Mouse (Mus musculus) limb, embryonic 14.5 days (tissue): ENCODE data around the gene Camta1. TPM values are rescaled to one million over a fixed set of nuclear protein-coding genes. Genes with fewer than 3 reads are reported as not detected.

ENCODE experiments used
- ATAC-seq: fragments of 200-750 bp; cut with Nextera tagmentation; 2 replicates; pipeline ENCODE4 v1.8.0; 2017; ENCODE audit warnings: low read depth, moderate number of reproducible peaks, moderate TSS enrichment; ENCODE audit not compliant: low FRiP score
- DNase-seq: peaks from one replicate; pipeline ENCODE4 v3.0.0-alpha.2; 2015; ENCODE audit warnings: low spot score
- H3K27ac ChIP-seq: fragments of 300-500 bp; sonication (generic); replicated peaks from 2 replicates; pipeline ENCODE4 v1.5.1; 2014; ENCODE audit warnings: low read depth, mild to moderate bottlenecking, low read length, moderate library complexity, mixed read lengths
- H3K27me3 ChIP-seq: fragments of 300-500 bp; sonication (generic); 2 replicates; pipeline ENCODE4 v1.6.1; 2014; ENCODE audit warnings: low read length, mixed read lengths; ENCODE audit not compliant: control insufficient read depth, insufficient read depth
- H3K36me3 ChIP-seq: fragments of 300-500 bp; sonication (generic); 2 replicates; pipeline ENCODE4 v1.6.1; 2014; ENCODE audit warnings: mild to moderate bottlenecking, low read length, moderate library complexity, mixed read lengths; ENCODE audit not compliant: control insufficient read depth, insufficient read depth
- H3K4me1 ChIP-seq: fragments of 300-500 bp; sonication (generic); 2 replicates; pipeline ENCODE4 v1.6.1; 2014; ENCODE audit warnings: antibody characterized with exemption, low read length, mixed read lengths; ENCODE audit not compliant: control insufficient read depth, insufficient read depth
- H3K4me2 ChIP-seq: fragments of 300-500 bp; sonication (generic); replicated peaks from 2 replicates; pipeline ENCODE4 v1.6.1; 2014; ENCODE audit warnings: low read depth, mild to moderate bottlenecking, low read length, moderate library complexity; ENCODE audit not compliant: severe bottlenecking
- H3K4me3 ChIP-seq: fragments of 300-500 bp; sonication (generic); replicated peaks from 2 replicates; pipeline ENCODE4 v1.5.1; 2014; ENCODE audit warnings: low read length
- H3K9ac ChIP-seq: fragments of 300-500 bp; sonication (generic); 2 replicates; pipeline ENCODE4 v1.6.1; 2014; ENCODE audit warnings: mild to moderate bottlenecking, low read depth, low read length, moderate library complexity; ENCODE audit not compliant: severe bottlenecking
- H3K9me3 ChIP-seq: fragments of 300-500 bp; sonication (generic); 2 replicates; pipeline ENCODE4 v1.6.1; 2016; ENCODE audit warnings: low read length; ENCODE audit not compliant: control insufficient read depth
- POLR2A ChIP-seq: fragments of 200-500 bp; IDR thresholded peaks from 2 replicates; pipeline ENCODE4 v1.8.0; 2012; ENCODE audit warnings: inconsistent platforms, mild to moderate bottlenecking, moderate library complexity, borderline replicate concordance; ENCODE audit not compliant: insufficient read depth, insufficient read length; ENCODE audit errors: extremely low read depth
- WGBS: fragments of 180-500 bp; shearing (Covaris S2); extraction: QIAGEN DNeasy Blood & Tissue Kit; methylation state at CpG from one replicate; pipeline ENCODE4 v1.1.7; 2014; 5-methylcytosine and 5-hydroxymethylcytosine counted together
- polyA plus RNA-seq, 2 experiments: library from polyadenylated mRNA; depleted of rRNA in 1 of 2; stranded (reverse) in 1 of 2; unstranded in 1 of 2; fragments of >200 nt; fragmentation: Nextera tagmentation in 1 of 2; extraction: Ambion mirVana in 1 of 2; gene quantifications; 2 replicates each; pipeline versions ENCODE4 v1.2.1 to v1.2.3; 2012 to 2014

Gene Camta1
- polyA plus RNA-seq, 2 experiments: 28.6 to 78.8 TPM

- no peak for TF ChIP-seq POLR2A
- 44% methylated on average over 16 of the region's 16 CpGs for WGBS
- DNase-seq: no peak
These were observed 205.9 kb downstream of the Camta1 start for GRCm38 (mm10) chr4:151655637-151656385.

GRCm38 (mm10) chr4:151655227-151655626, 206.4 kb downstream of the Camta1 start:
- Histone ChIP-seq H3K4me1 (no peaks in the 10 kb centered on the region; the same call in 1 of the 2 replicates), H3K27ac (no peak overlapping the region), H3K27me3 (no peaks in the 10 kb centered on the region), H3K9ac (no peak overlapping the region), H3K9me3 (no peaks in the 10 kb centered on the region), H3K36me3 (no peaks in the 10 kb centered on the region), H3K4me3 (no peak overlapping the region), H3K4me2 (no peak overlapping the region)
- no peak for DNase-seq
- TF ChIP-seq POLR2A: no peak
- 69% methylated on average over 4 of the region's 4 CpGs for WGBS
- no peak for ATAC-seq

More at GRCm38 (mm10) chr4:151655637-151656385, 205.9 kb downstream of the Camta1 start:
- H3K4me1 ChIP-seq: no peaks in the 10 kb centered on the region; the same call in 1 of the 2 replicates
- H3K4me3 ChIP-seq: no peak overlapping the region
- ATAC-seq: no peak
- no peak overlapping the region for H3K27ac ChIP-seq
- H3K27me3 ChIP-seq: no peaks in the 10 kb centered on the region
- H3K4me2 ChIP-seq: no peak overlapping the region; the same call in 1 of the 2 replicates
- no peaks in the 10 kb centered on the region for H3K9me3 ChIP-seq
- H3K9ac ChIP-seq: no peak overlapping the region
- H3K36me3 ChIP-seq: no peaks in the 10 kb centered on the region

GRCm38 (mm10) chr4:151642418-151642817, 219.3 kb downstream of the Camta1 start:
- Histone ChIP-seq H3K9ac (no peak overlapping the region), H3K9me3 (no peaks in the 10 kb centered on the region), H3K27me3 (no peaks in the 10 kb centered on the region), H3K4me3 (no peak overlapping the region), H3K27ac (no peak overlapping the region), H3K4me1 (no peaks in the 10 kb centered on the region), H3K36me3 (no peaks in the 10 kb centered on the region), H3K4me2 (no peak overlapping the region)
- no peak for TF ChIP-seq POLR2A
- 88% methylated on average over 2 of the region's 2 CpGs for WGBS
- DNase-seq (no peak), ATAC-seq (no peak)

- Histone ChIP-seq H3K36me3 (no peaks in the 10 kb centered on the region), H3K4me3 (no peak overlapping the region), H3K27ac (no peak overlapping the region), H3K9ac (no peak overlapping the region), H3K27me3 (no peaks in the 10 kb centered on the region), H3K4me2 (no peak overlapping the region), H3K9me3 (no peaks in the 10 kb centered on the region), H3K4me1 (no peaks in the 10 kb centered on the region)
- ATAC-seq: no peak
- 72% methylated on average over 8 of the region's 8 CpGs for WGBS
- DNase-seq: no peak
- no peak for TF ChIP-seq POLR2A
These were observed 220.7 kb downstream of the Camta1 start for GRCm38 (mm10) chr4:151640971-151641370.

GRCm38 (mm10) chr4:151638941-151639340, 222.7 kb downstream of the Camta1 start:
- 0 out of 2 replicates have a peak, but pooled peaks cover 4% of the 10 kb centered on the region for H3K4me1 ChIP-seq
- H3K27me3 ChIP-seq: no peaks in the 10 kb centered on the region
- DNase-seq: peak; percentile 48
- H3K9ac ChIP-seq: no peak overlapping the region
- ATAC-seq: no peak
- no peak for TF ChIP-seq POLR2A
- 20% methylated on average over 9 of the region's 9 CpGs for WGBS
- no peaks in the 10 kb centered on the region for H3K9me3 ChIP-seq
- H3K27ac ChIP-seq: no peak overlapping the region
- H3K4me2 ChIP-seq: no peak overlapping the region
- no peaks in the 10 kb centered on the region for H3K36me3 ChIP-seq
- no peak overlapping the region for H3K4me3 ChIP-seq
